Mouse (Mus musculus): ENCODE measurements at regions not wholly inside any gene's neighbourhood (a gene's known extent, or its start where the extent isn't known, plus 50 kb on each side); places are given as distances from the start of the nearest gene placed in this dataset.

DNA sequence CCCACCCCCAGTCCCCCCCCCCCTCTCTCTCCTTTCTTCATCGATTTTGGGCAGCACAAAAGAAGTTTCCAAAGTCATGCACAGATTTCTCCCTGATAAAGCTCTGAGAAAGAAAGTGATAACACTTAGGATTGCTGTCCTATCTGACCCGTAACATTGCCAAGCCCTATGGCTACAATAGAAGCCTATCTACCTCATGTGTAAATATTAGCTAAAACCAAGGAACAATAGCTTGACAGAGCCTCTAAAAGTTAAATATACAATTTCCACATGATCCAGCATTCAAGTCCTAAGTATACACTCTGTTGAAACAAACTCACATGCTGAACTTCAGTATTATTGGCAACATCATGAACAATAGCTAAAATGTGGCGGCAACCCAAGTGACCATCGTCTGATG lies 864.9 kb downstream of the Efnb2 start:
- no peak for TF ChIP-seq CTCF (IDR thresholded peaks at IDR 0.05; ENCODE audit: control insufficient read depth, insufficient read depth, insufficient read length)
- TF ChIP-seq USF1 (IDR thresholded peaks at IDR 0.05; ENCODE audit: low read depth) = no peak
- TF ChIP-seq MAX (IDR thresholded peaks at IDR 0.05) = no peak

Measured in C2C12 (cell line).